Mouse (Mus musculus) heart, postnatal 0 days (tissue): Measurements from ENCODE around the gene Dnajc3.

ENCODE experiments used
- CTCF ChIP-seq: IDR thresholded peaks from 2 replicates; pipeline ENCODE4 v1.5.1; 2016; ENCODE audit warnings: antibody characterized with exemption, control low read depth, low read depth
- EP300 ChIP-seq: IDR thresholded peaks from 2 replicates; pipeline ENCODE4 v1.6.1; 2016; ENCODE audit warnings: antibody characterized with exemption, low read depth

DNA sequence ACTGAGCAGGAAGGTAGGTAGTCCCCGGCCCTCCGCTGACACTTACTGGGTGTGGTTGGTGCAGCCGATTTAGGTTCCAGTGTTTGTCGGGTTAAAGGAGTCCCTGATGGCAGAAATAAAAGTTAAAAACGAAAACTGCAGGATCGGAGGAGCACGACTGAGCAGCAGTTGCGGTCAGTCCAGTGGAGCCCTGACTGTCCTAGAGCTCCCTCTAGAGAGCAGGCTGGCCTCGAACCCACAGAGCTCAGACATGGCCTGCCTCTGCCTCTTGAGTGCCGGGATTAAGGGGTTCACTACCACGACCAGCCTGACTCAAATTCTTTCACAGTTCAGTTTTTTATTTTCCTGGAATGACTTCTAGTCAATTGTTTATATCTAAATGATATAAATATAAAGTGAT, 37.8 kb upstream of the Dnajc3 start:
- no peak for TF ChIP-seq CTCF
- no peak for TF ChIP-seq EP300
